Mouse (Mus musculus): ENCODE results near the gene S100pbp. TPM values are rescaled to one million over a fixed set of nuclear protein-coding genes. Genes with fewer than 3 reads are reported as not detected.
"Not testable (repeated sequence)": the region's sequence is repeated elsewhere in the genome, so short reads cannot be mapped to it uniquely, and the experiment has no call there.

Gene S100pbp
- polyA plus RNA-seq, 1 experiment from 2014 or later = 18.0 TPM

DNA sequence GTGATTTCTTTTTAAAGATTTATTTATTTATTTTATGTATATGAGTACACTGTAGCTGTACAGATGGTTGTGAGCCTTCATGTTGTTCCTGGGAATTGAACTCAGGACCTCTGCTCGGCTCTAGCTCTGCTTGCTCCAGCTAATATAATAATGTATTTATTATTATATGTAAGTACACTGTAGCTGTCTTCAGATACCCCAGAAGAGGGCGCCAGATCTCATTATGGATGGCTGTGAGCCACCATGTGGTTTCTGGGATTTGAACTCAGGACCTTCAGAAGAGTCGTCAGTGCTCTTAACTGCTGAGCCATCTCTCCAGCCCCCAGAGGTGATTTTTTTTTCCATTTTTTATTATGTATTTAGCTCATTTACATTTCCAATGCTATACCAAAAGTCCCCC is 23.0 kb upstream of the S100pbp start:
- H3K36me3 ChIP-seq = peaks cover 94% of the 10 kb centered on the region
- H3K4me3 ChIP-seq; H3K27me3 ChIP-seq; H3K4me1 ChIP-seq (replicated peaks); H3K9ac ChIP-seq; H3K9me3 ChIP-seq; H3K4me2 ChIP-seq; H3K27ac ChIP-seq; ATAC-seq (ENCODE audit: low FRiP score): not testable (repeated sequence)
- 71% methylated on average over 3 of the region's 3 CpGs for WGBS

DNA sequence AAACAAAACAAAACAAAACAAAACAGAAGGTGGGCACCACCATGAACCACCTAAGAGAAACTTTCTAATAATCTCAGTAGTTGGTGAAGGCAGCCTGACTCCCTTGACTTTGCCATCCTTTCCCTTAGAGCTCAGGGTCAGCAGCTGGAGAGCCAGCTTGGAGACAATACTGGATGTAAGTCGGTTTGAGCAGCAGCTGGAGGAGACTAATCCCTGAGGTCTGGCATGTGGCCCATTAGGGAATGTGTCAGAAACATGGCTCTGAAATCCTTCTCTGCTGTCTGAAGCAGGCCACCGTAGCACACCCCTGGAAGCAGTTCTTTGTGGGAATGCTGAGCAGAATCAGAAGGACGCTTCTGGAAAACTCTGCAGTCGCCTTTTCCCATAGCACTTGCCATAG is 21.9 kb upstream of the S100pbp start:
- no peak overlapping the region for H3K4me3 ChIP-seq
- ATAC-seq (ENCODE audit: low FRiP score) = no peak
- no peaks in the 10 kb centered on the region for H3K9me3 ChIP-seq
- WGBS = 91% methylated on average over 4 of the region's 4 CpGs
- H3K27ac ChIP-seq = no peak overlapping the region
- H3K27me3 ChIP-seq = no peaks in the 10 kb centered on the region
- H3K4me1 ChIP-seq (replicated peaks) = no peaks in the 10 kb centered on the region
- no peak overlapping the region for H3K4me2 ChIP-seq
- H3K9ac ChIP-seq = no peak overlapping the region
- H3K36me3 ChIP-seq = peaks cover 94% of the 10 kb centered on the region

GRCm38 (mm10) chr4:129209504-129209903 is 20.0 kb upstream of the S100pbp start:
- no peaks in the 10 kb centered on the region for H3K27me3 ChIP-seq
- H3K9me3 ChIP-seq = no peaks in the 10 kb centered on the region
- 65% methylated on average over 7 of the region's 7 CpGs for WGBS
- no peak for ATAC-seq (ENCODE audit: low FRiP score)
- no peak overlapping the region for H3K4me3 ChIP-seq
- no peak overlapping the region for H3K27ac ChIP-seq
- no peak overlapping the region for H3K9ac ChIP-seq
- no peaks in the 10 kb centered on the region for H3K4me1 ChIP-seq (replicated peaks)
- H3K36me3 ChIP-seq = peaks cover 92% of the 10 kb centered on the region
- H3K4me2 ChIP-seq = no peak overlapping the region

GRCm38 (mm10) chr4:129206792-129207191 is 17.3 kb upstream of the S100pbp start:
- Histone ChIP-seq H3K27ac (no peak overlapping the region), H3K4me3 (no peak overlapping the region), H3K27me3 (no peaks in the 10 kb centered on the region), H3K4me1 (replicated peaks) (no peaks in the 10 kb centered on the region), H3K4me2 (no peak overlapping the region), H3K9me3 (no peaks in the 10 kb centered on the region), H3K9ac (no peak overlapping the region), H3K36me3 (peaks cover 90% of the 10 kb centered on the region)
- WGBS = 95% methylated on average over 8 of the region's 8 CpGs
- ATAC-seq (ENCODE audit: low FRiP score) = no peak

DNA sequence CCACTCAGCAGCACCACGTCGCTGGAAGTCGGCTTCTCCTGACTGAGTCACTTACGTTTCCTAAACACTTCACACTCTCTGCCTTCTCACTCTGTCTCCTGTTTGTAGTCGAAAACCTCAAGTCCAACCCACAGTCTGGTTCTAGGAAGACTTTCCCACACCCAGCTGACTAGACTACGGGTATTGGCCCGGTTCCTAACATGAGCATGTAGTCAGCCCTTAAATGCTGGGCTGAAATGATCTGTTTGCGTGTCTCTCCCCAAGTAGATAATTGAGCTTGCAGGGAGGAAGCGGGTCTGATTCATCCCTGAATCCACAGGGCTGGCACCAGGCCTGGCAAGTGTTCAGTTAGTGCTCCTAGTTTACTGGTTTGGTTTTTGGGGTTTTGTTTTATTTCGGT is 15.1 kb upstream of the S100pbp start:
- Histone ChIP-seq H3K27ac (no peak overlapping the region), H3K36me3 (peaks cover 93% of the 10 kb centered on the region), H3K9ac (no peak overlapping the region), H3K9me3 (no peaks in the 10 kb centered on the region), H3K4me1 (replicated peaks) (no peaks in the 10 kb centered on the region), H3K27me3 (no peaks in the 10 kb centered on the region), H3K4me3 (no peak overlapping the region), H3K4me2 (no peak overlapping the region)
- 96% methylated on average over 10 of the region's 10 CpGs for WGBS
- ATAC-seq (ENCODE audit: low FRiP score) = no peak

GRCm38 (mm10) chr4:129197514-129197913 is 8.0 kb upstream of the S100pbp start:
- Histone ChIP-seq H3K4me3 (no peak overlapping the region), H3K36me3 (peaks cover 74% of the 10 kb centered on the region), H3K9me3 (no peaks in the 10 kb centered on the region), H3K4me2 (no peak overlapping the region), H3K4me1 (replicated peaks) (0 out of 2 replicates have a peak, but pooled peaks cover 4% of the 10 kb centered on the region), H3K9ac (no peak overlapping the region), H3K27ac (no peak overlapping the region), H3K27me3 (no peaks in the 10 kb centered on the region)
- ATAC-seq (ENCODE audit: low FRiP score) = no peak
- 96% methylated on average over 6 of the region's 6 CpGs for WGBS

GRCm38 (mm10) chr4:129194280-129194679 is 4.8 kb upstream of the S100pbp start:
- Histone ChIP-seq H3K27me3 (no peaks in the 10 kb centered on the region), H3K4me2 (no peak overlapping the region), H3K9ac (no peak overlapping the region), H3K9me3 (no peaks in the 10 kb centered on the region), H3K4me1 (replicated peaks) (peaks cover 25% of the 10 kb centered on the region), H3K27ac (no peak overlapping the region), H3K4me3 (no peak overlapping the region), H3K36me3 (peaks cover 51% of the 10 kb centered on the region)
- ATAC-seq (ENCODE audit: low FRiP score) = no peak
- WGBS = 100% methylated on average over 1 of the region's 1 CpGs

DNA sequence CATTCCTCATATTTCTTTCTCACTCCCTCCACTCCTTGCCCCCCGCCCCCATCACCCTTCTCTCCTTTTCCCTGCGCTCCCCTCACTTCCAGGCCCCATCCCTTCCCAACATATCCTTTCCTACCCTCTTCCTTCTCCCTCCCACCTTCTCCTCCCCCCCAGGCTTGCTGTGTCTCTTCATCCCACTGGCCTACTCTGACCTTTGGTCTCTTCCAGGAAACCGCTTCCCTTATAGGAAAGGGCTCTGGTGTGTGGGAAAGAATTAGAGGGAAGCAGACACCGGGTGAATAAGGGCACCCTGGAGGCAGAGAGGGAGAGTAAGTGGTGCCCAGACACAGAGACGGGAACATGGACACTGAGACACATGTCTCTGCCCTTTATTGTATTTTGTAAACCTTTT is 2.2 kb upstream of the S100pbp start:
- Histone ChIP-seq H3K27me3 (no peaks in the 10 kb centered on the region), H3K27ac (no peak overlapping the region), H3K9me3 (no peaks in the 10 kb centered on the region), H3K36me3 (peaks cover 31% of the 10 kb centered on the region), H3K9ac (peak overlapping the region; percentile 87), H3K4me1 (replicated peaks) (peaks cover 41% of the 10 kb centered on the region), H3K4me3 (peak overlapping the region; percentile 90; the same call in 1 of the 2 replicates), H3K4me2 (no peak overlapping the region)
- ATAC-seq (ENCODE audit: low FRiP score) = no peak
- 74% methylated on average over 5 of the region's 5 CpGs for WGBS

GRCm38 (mm10) chr4:129190538-129190937 is 1.0 kb upstream of the S100pbp start:
- no peaks in the 10 kb centered on the region for H3K9me3 ChIP-seq
- peak overlapping the region; percentile 92 for H3K27ac ChIP-seq
- H3K27me3 ChIP-seq = no peaks in the 10 kb centered on the region
- peak overlapping the region; percentile 87 for H3K9ac ChIP-seq
- peaks cover 41% of the 10 kb centered on the region for H3K4me1 ChIP-seq (replicated peaks)
- H3K36me3 ChIP-seq = peaks cover 22% of the 10 kb centered on the region
- ATAC-seq (ENCODE audit: low FRiP score) = no peak
- H3K4me2 ChIP-seq = peak overlapping the region; percentile 90
- H3K4me3 ChIP-seq = peak overlapping the region; percentile 90
- 8% methylated on average over 12 of the region's 12 CpGs for WGBS

- Histone ChIP-seq H3K9me3 (no peaks in the 10 kb centered on the region), H3K4me2 (peak overlapping the region; percentile 74), H3K4me3 (peak overlapping the region; percentile 90), H3K36me3 (peaks cover 13% of the 10 kb centered on the region), H3K27me3 (no peaks in the 10 kb centered on the region), H3K9ac (peak overlapping the region; percentile 83), H3K4me1 (replicated peaks) (peaks cover 38% of the 10 kb centered on the region), H3K27ac (peak overlapping the region; percentile 92)
- ATAC-seq (ENCODE audit: low FRiP score) = peak; percentile 60
- 0% methylated on average over 42 of the region's 74 CpGs for WGBS
These were observed 555 bp downstream of the S100pbp start for GRCm38 (mm10) chr4:129188803-129189541.

DNA sequence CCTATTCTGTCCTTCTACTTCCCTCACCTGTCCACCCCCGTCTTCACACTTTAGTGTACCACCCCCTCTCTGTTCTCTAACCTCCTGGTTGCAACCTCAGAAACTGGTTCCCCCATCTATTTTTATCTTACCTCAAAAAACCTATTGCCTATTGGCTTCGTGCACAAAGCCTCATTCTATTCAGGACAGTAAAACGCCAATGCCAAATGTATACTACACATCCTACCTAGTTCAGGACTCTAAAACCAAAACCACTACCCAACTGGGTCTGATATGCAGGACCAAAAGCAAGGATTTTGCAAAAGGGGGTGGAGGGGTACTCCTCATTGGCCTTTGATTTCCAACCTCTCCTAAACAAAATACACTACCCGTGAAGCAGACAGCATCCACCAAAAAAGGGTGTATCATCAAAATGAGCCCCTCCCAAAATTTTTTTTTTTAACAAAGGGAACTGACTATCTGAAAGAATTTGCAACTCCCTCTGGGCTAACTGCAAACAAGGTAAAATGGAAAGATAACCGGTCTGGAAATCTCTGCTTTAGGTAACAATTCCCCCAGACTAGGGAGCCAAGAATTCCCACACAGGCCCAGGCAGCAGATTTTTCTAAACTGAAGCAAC is 1.4 kb downstream of the S100pbp start:
- H3K27ac ChIP-seq = no peak overlapping the region; the same call in 1 of the 2 replicates
- H3K9me3 ChIP-seq = no peaks in the 10 kb centered on the region
- peaks cover 7% of the 10 kb centered on the region for H3K36me3 ChIP-seq
- H3K9ac ChIP-seq = peak overlapping the region; percentile 83
- H3K4me2 ChIP-seq = peak overlapping the region; percentile 74
- no peak for ATAC-seq (ENCODE audit: low FRiP score)
- no peaks in the 10 kb centered on the region for H3K27me3 ChIP-seq
- peaks cover 38% of the 10 kb centered on the region for H3K4me1 ChIP-seq (replicated peaks)
- peak overlapping the region; percentile 90 for H3K4me3 ChIP-seq
- 44% methylated on average over 5 of the region's 5 CpGs for WGBS

DNA sequence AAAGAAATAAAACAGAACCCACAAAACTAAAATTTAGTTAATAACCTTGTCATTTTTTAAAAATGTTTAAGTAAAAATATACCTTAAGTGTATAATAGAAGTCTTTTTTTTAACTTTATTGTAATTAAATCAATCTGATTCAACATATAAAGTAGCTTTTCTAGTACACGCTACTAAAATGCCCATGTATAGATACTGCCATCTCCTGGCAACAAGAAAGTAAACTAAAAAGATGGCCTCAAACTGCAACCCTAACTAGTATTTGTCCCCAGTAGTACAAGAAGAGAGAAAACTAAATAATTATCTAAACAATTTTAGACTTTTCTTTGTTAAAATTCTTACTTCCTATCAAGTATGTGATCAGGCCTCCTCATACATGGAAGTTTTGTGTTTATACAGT is 10.0 kb downstream of the S100pbp start:
- Histone ChIP-seq H3K36me3 (peaks cover 34% of the 10 kb centered on the region), H3K27me3 (no peaks in the 10 kb centered on the region), H3K4me2 (no peak overlapping the region), H3K9me3 (no peaks in the 10 kb centered on the region), H3K4me1 (replicated peaks) (no peaks in the 10 kb centered on the region), H3K4me3 (no peak overlapping the region), H3K27ac (no peak overlapping the region), H3K9ac (no peak overlapping the region)
- 57% methylated on average over 1 of the region's 1 CpGs for WGBS
- ATAC-seq (ENCODE audit: low FRiP score) = no peak

GRCm38 (mm10) chr4:129172529-129172928 is 17.0 kb downstream of the S100pbp start:
- H3K36me3 ChIP-seq = peaks cover 50% of the 10 kb centered on the region
- 80% methylated on average over 1 of the region's 1 CpGs for WGBS
- H3K27ac ChIP-seq = no peak overlapping the region
- H3K4me3 ChIP-seq = no peak overlapping the region
- no peaks in the 10 kb centered on the region for H3K9me3 ChIP-seq
- H3K4me1 ChIP-seq (replicated peaks) = no peaks in the 10 kb centered on the region
- ATAC-seq (ENCODE audit: low FRiP score) = no peak
- H3K9ac ChIP-seq = no peak overlapping the region
- no peaks in the 10 kb centered on the region for H3K27me3 ChIP-seq
- no peak overlapping the region for H3K4me2 ChIP-seq
